Mouse (Mus musculus): ENCODE measurements around the gene Fahd1.

Gene Fahd1

DNA sequence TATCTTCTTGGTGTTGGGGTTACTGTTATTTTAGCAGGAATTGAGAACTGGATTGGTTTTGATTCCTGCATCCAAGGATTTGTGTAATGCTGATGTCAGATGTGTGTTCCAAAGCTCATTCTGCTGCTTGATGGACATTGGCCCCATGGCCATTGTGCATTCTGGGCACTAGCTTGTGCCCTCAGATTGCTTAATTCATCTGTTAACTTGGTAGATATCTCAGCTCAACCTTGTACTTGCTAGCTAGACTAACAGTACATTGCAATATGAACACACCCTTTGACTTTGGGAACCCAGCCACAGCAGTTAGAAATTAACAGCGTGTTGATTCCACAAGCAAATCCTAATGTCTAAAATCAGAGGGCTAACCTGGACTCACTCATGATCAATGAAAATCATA, 2.8 kb downstream of the Fahd1 start:
- DNase-seq (ENCODE audit: low spot score) = no peak

GRCm38 (mm10) chr17:24844525-24844924, 5.6 kb downstream of the Fahd1 start:
- no peak for DNase-seq (ENCODE audit: low spot score)

DNA sequence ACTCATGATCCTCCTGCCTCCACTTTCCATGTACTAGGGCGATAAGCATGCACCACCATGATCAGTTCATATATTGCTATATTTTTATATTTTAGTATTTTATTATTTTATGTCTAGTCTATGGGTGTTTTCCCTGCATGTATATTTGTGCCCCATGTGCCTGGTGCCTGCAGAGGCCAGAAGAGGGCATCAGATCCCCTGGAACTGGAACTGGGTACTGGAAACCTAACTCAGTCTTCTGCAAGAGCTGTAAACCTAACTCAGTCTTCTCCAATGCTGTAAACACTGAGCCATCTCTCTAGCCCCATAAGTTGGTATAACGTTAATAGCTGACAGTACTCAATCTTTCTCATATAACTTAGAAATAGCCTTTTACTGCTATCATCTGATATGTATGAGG, 7.5 kb downstream of the Fahd1 start:
- DNase-seq (ENCODE audit: low spot score) = no peak

DNA sequence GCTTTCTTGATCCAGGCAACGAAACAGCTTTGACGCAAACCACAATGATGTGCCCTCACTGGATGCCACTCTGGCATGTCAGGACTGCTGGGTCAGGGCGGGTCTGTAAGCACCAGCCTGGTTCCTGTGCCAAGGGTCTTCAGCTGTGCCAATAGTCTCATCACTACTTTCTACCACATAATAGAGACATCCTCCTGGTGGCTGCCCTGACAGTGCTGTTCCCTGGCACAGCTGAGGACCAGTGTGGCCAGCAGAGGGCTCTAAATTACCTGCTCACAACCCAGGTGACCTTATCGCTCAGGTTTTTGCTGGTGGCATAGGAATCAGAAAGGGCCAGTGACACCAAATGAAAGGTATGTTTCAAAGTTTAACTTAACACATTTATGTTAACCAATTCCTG, 9.0 kb downstream of the Fahd1 start:
- peak; percentile 30 for DNase-seq (ENCODE audit: low spot score)

DNA sequence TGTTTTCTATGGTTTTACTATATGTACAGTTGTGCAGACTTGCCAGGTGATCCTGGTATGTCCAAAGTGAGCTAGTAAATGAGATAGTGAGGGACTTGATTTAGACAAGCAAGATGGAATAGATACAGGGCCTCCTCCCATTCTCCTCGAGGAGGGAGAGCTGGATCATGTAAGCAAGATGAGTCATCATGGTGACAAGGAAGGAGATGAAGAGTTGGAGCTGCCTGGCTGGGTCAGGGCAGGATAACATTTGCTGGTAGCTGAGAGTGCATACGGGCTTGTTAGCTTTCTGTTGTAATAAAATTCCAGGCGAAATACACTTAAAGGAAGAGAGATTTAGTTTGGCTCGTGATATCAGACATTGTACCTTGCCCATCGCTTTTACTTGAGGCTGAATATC, 9.8 kb downstream of the Fahd1 start:
- no peak for DNase-seq (ENCODE audit: low spot score)

GRCm38 (mm10) chr17:24839842-24840241, 10.3 kb downstream of the Fahd1 start, which contains the start of gene Hagh:
TSS of gene Hagh (plus strand) at chr17:24840143.
- DNase-seq (ENCODE audit: low spot score) = no peak

DNA sequence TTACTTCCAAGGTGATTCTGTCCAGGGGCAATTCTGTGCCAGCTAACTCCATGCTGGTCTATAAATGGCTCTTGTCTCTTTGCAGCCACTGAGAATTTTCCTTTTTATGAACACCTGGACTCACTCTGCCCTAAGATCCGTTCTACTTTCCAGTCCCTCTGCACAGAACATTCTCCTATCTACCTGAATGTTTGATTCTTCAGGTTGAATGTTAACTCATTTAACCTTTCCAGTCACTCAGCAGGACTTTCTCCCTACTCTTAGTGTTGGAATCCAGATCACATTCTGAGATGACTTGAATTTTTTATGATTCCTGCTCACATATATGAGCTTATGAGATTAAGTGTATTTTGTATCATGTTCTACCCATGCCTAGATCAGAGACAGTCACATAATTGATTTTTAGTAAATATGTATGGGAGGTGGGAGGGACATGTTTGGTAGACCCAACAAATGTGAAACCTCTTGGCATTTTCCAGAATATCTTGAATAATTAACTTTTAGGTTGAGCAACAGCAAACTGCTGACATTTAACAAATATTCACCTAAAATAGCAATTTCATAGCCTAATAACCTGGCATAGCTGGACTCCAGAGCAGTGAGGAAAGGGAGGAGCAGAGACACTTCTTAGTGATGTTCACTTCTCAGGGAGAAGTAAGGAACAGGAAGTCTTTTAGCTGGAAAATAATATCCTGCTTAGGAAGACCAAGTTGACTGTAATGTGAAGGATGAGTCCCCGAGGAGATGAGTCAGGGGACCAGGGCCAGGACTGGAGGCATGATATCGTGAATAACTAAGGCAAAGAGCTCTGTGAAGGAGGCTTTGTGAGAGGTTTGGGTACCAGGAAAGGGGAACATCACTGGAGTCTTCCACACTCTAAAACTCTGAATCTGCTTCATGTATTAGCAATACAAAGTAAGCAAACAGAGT, 28.5 kb downstream of the Fahd1 start:
- DNase-seq (ENCODE audit: low spot score) = peak; percentile 51

DNA sequence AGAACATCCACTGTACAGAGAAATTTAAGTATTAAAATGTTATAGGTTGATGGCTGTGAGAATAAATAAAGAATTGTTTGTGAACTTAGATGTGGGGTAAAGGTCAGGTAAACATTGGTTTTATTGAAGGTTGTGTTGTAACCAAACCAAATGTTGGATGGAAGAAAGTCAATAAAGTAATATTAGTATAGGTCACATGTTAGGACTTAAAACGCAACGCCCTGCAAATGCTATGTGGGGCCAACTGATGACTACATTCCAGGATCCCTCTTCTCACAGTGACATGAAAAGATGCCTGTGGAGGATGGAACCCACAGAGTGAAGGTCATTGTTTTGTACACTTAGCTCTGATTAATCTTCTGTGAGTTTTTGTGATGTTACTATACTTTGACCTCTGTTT, 30.7 kb downstream of the Fahd1 start:
- no peak for DNase-seq (ENCODE audit: low spot score)

DNA sequence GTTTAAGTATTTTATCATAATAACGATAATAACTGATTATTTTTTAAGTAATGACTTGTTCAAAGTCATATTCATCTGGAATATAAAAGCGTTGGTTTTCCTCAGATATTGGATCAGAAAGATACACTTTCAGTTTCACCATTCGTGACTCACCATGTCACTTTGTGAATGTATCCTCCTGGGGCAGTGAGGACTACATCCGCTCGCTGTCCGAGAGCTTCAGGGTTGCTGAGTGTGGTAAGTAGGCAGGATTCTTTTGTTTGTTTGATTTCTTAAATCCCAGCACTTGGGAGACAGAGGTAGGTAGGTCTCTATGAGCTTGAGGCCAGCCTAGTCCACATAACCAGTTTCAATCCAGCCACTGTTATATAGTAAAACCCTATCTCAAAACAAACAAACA, 32.0 kb downstream of the Fahd1 start:
- DNase-seq (ENCODE audit: low spot score) = peak; percentile 58

DNA sequence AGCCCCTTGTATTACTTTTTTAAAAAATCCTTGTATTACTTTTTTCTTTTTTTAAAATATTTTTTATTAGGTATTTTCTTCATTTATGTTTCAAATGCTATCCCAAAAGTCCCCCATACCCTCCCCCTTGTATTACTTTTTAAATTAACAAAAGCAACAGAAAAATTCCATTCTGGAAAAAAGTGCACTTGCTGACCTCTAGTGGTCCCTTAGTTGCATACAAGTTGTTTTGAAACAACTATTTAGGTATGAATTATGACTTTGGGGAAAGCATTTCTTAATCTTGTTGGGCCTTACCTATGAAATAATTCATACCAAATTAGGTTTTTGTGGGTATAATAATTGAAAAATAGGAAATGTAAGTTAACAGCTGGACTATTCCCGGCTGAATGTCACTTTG, 32.7 kb downstream of the Fahd1 start:
- peak; percentile 45 for DNase-seq (ENCODE audit: low spot score)

DNA sequence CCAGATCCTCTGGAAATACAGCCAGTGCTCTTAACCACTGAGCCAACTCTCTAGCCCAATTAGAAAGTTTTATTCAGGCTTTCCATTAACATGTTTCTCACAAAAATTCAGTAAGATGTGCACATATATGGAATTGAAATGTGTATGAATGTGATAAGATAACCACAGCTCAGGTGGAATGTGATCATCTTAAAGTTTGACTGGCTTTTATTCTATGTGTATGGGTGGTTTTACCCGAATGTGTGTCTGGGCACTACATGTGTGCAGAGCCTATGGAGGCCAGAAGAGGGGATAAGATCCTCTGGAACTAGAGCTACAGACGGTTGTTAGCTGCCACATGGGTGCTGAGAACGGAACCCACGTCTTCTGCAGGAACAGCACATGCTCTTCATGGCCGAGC, 34.9 kb downstream of the Fahd1 start:
- DNase-seq (ENCODE audit: low spot score) = no peak

- no peak for DNase-seq (ENCODE audit: low spot score)
Observed at GRCm38 (mm10) chr17:24812215-24812614, 37.9 kb downstream of the Fahd1 start.

DNA sequence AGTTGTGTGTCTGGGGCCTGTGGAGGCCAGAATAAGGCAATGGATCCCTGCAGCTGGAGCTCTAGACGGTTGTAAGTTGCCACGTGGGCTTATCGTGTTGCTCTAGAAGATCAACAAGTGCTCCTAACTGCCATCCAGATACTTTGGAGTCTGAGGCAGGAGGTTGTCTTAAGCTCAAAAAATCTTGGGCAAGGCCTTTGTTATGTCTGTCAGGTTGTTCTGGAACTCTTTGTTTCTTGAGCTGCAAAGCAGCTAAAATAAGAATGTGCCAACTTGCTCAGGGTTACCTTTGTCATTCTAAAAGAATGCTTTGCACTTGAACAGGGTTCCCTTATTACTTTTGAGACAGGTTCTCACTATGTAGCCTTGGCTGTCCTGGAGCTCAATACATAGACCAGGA, 39.0 kb downstream of the Fahd1 start:
- DNase-seq (ENCODE audit: low spot score) = no peak

DNA sequence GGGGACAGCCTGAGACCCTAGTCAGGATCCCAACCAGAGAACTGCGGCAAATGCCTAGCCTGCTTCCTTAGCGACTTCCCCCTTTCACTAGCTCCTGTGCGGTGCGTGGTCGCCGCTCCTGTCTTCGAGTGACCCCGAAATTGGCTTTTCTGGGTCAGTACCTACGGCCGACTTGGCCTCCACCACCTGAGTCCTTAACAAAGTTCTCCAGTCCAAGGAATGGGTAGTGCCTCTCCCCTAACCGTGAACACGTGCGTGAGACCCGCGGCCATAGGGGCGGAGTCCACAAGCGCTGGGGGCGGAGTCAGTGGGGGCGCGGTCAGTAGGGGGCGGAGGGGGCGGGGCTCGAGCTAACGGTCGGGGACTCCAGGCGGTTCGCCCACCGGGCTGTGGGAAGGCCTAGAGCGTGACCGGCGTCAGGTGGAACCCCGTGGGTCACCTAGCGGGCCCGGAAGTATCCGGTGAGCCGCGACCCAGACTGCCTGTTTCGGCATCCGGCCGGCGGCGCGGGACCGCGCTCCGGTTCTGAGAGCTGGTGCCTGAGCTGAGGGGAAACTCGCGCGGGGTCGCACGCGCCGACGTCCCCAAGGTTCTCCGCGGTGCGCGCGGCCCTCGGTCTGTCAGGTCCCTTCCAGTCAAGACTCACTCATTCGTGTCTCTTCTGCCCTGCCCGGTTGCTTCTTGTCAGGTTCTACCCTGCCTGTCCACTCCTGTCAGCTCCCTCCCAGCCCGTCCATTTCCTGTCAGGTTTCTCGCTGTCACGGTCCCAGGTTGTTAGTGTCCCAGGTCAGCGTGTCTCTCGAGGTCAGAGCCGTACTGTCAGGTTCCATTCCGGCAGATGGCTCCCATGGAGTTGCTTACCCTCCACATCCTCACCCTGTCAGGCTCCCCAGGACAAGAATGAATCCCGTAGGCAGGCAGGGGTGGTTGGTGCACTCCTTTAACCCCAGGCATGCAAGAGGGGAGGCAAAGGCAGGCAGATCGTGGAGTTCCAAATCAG, 45.9 kb downstream of the Fahd1 start, which contains the start of gene Meiob:
TSS of gene Meiob (plus strand) at position 338 of the 1,000 bp plus-strand sequence.
- DNase-seq (ENCODE audit: low spot score) = peak; percentile 82

DNA sequence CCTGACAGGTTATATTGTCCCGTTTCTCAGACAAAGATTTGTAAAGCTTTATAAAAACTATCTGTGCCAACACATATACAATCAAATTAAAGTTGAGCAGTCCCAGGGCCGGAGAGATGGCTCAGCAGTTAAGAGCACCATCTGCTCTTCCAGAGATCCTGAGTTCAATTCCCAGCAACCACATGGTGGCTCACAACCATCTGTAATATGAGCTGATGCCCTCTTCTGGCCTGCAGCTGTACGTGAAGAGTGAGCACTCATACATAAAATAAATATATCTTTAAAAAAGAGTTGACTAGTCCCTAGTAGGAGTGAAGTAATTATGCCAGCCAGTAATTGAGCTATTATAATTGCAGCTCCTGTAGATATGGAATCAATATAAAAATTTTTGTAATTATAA, 49.6 kb downstream of the Fahd1 start:
- DNase-seq (ENCODE audit: low spot score) = no peak

DNA sequence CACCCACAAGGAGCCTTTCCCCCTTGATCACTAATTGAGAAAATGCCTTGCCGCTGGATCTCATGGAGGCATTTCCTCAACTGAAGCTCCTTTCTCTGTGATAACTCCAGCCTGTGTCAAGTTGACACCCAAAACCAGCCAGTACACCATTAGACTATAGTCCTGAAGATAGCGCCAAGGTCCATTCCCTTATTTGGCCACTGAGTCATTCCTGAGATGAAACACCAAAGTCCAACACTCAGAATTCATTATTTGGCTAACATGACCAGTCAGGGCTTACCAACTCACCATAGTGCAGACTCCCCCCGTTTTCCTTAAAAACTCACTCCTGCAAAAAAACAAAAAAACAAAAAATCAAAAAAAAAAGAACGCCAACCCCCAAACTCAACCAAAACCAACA, 50.7 kb downstream of the Fahd1 start:
- DNase-seq (ENCODE audit: low spot score) = no peak
